Mouse (Mus musculus): ENCODE results near the gene Btbd9.

- TF ChIP-seq CTCF (IDR thresholded peaks at IDR 0.05; ENCODE audit: low read depth, low read length) (no peak), POLR2A (IDR thresholded peaks at IDR 0.05; ENCODE audit: insufficient read depth, low read length) (no peak)
Measured at GRCm38 (mm10) chr17:30395261-30395660, 181.0 kb downstream of the Btbd9 start.
